Mouse (Mus musculus): Measurements from ENCODE around the gene Yeats2.

The Yeats2 gene

GRCm38 (mm10) chr16:20191161-20191882, 50.5 kb downstream of the Yeats2 start:
- no peak for DNase-seq (ENCODE audit: low spot score in 2 of 2)

- DNase-seq (ENCODE audit: low spot score in 2 of 2): no peak
These were observed 51.2 kb downstream of the Yeats2 start for GRCm38 (mm10) chr16:20192043-20192442.

GRCm38 (mm10) chr16:20195546-20195945, 54.7 kb downstream of the Yeats2 start:
- DNase-seq (ENCODE audit: low spot score in 2 of 2): no peak

- DNase-seq (ENCODE audit: low spot score in 2 of 2): no peak
These were observed 56.1 kb downstream of the Yeats2 start for GRCm38 (mm10) chr16:20196962-20197361.

GRCm38 (mm10) chr16:20199501-20200201, 58.8 kb downstream of the Yeats2 start:
- no peak for DNase-seq (ENCODE audit: low spot score in 2 of 2)

GRCm38 (mm10) chr16:20213591-20214226, 72.8 kb downstream of the Yeats2 start:
- peak in 1 of 2 experiments; percentile 28 for DNase-seq (ENCODE audit: low spot score in 2 of 2)

GRCm38 (mm10) chr16:20222726-20223125, 81.9 kb downstream of the Yeats2 start:
- DNase-seq (ENCODE audit: low spot score in 2 of 2): no peak

GRCm38 (mm10) chr16:20226676-20227075, 85.8 kb downstream of the Yeats2 start:
- no peak for DNase-seq (ENCODE audit: low spot score in 2 of 2)

GRCm38 (mm10) chr16:20227504-20227903, 86.6 kb downstream of the Yeats2 start:
- DNase-seq (ENCODE audit: low spot score in 2 of 2): no peak

- DNase-seq (ENCODE audit: low spot score in 2 of 2): no peak
These were observed 87.3 kb downstream of the Yeats2 start for GRCm38 (mm10) chr16:20228167-20228566.

GRCm38 (mm10) chr16:20234406-20234805, 93.5 kb downstream of the Yeats2 start:
- no peak for DNase-seq (ENCODE audit: low spot score in 2 of 2)

- DNase-seq (ENCODE audit: low spot score in 2 of 2): no peak
These were observed 96.6 kb downstream of the Yeats2 start for GRCm38 (mm10) chr16:20237426-20237825.

- no peak for DNase-seq (ENCODE audit: low spot score in 2 of 2)
These were observed 97.8 kb downstream of the Yeats2 start for GRCm38 (mm10) chr16:20238646-20239045.

GRCm38 (mm10) chr16:20240468-20241414, 99.9 kb downstream of the Yeats2 start, which contains the start of gene Map6d1:
Gene Map6d1, minus strand, starts transcription at chr16:20241358.
- DNase-seq (ENCODE audit: low spot score in 2 of 2): peak; percentile 52 to 61

- no peak for DNase-seq (ENCODE audit: low spot score in 2 of 2)
These were observed 106.2 kb downstream of the Yeats2 start for GRCm38 (mm10) chr16:20247103-20247502.

GRCm38 (mm10) chr16:20248442-20249174, 107.7 kb downstream of the Yeats2 start:
- DNase-seq (ENCODE audit: low spot score in 2 of 2): no peak

- no peak for DNase-seq (ENCODE audit: low spot score in 2 of 2)
These were observed 117.1 kb downstream of the Yeats2 start for GRCm38 (mm10) chr16:20257926-20258325.

- DNase-seq (ENCODE audit: low spot score in 2 of 2): no peak
These were observed 124.2 kb downstream of the Yeats2 start for GRCm38 (mm10) chr16:20265089-20265488.

GRCm38 (mm10) chr16:20271339-20271738, 130.5 kb downstream of the Yeats2 start:
- DNase-seq (ENCODE audit: low spot score in 2 of 2): no peak

GRCm38 (mm10) chr16:20272994-20273393, 132.1 kb downstream of the Yeats2 start:
- no peak for DNase-seq (ENCODE audit: low spot score in 2 of 2)

- no peak for DNase-seq (ENCODE audit: low spot score in 2 of 2)
These were observed 138.5 kb downstream of the Yeats2 start for GRCm38 (mm10) chr16:20279395-20279794.

All from frontal cortex, postnatal 10 days (tissue).